Mouse (Mus musculus) embryonic facial prominence, embryonic 13.5 days (tissue): ENCODE measurements at regions not wholly inside any gene's neighbourhood (a gene's known extent, or its start where the extent isn't known, plus 50 kb on each side); places are given as distances from the start of the nearest gene placed in this dataset.
A peak's percentile ranks its signal among the peaks of the same experiment; 100 is the strongest.

Experiments
- ATAC-seq: fragments of 200-750 bp; cut with Nextera tagmentation; 2 replicates; pipeline ENCODE4 v1.8.0; 2017; ENCODE audit warnings: low read depth; ENCODE audit not compliant: insufficient number of reproducible peaks, insufficient read depth, low FRiP score, low TSS enrichment
- H3K27ac ChIP-seq: fragments of 300-500 bp; sonication (generic); 2 replicates; pipeline ENCODE4 v1.5.1; 2015; ENCODE audit warnings: moderate library complexity, mild to moderate bottlenecking, inconsistent platforms
- H3K27me3 ChIP-seq: fragments of 300-500 bp; sonication (generic); 2 replicates; pipeline ENCODE4 v1.6.1; 2015; ENCODE audit warnings: mild to moderate bottlenecking, inconsistent platforms
- H3K36me3 ChIP-seq: fragments of 300-500 bp; sonication (generic); 2 replicates; pipeline ENCODE4 v1.6.1; 2015; ENCODE audit warnings: mild to moderate bottlenecking, inconsistent platforms
- H3K4me1 ChIP-seq: fragments of 300-500 bp; sonication (generic); 2 replicates; pipeline ENCODE4 v1.6.1; 2015; ENCODE audit warnings: inconsistent platforms
- H3K4me2 ChIP-seq: fragments of 300-500 bp; sonication (generic); 2 replicates; pipeline ENCODE4 v1.6.1; 2015; ENCODE audit warnings: moderate library complexity, mild to moderate bottlenecking, inconsistent platforms
- H3K4me3 ChIP-seq: fragments of 300-500 bp; sonication (generic); 2 replicates; pipeline ENCODE4 v1.5.1; 2015; ENCODE audit warnings: mild to moderate bottlenecking, inconsistent platforms
- H3K9ac ChIP-seq: fragments of 300-500 bp; sonication (generic); 2 replicates; pipeline ENCODE4 v1.6.1; 2015; ENCODE audit warnings: mild to moderate bottlenecking, inconsistent platforms
- H3K9me3 ChIP-seq: fragments of 300-500 bp; sonication (generic); 2 replicates; pipeline ENCODE4 v1.6.1; 2016; ENCODE audit warnings: inconsistent platforms
- WGBS: fragments of 180-500 bp; shearing (Covaris S2); methylation state at CpG from one replicate; pipeline ENCODE4 v1.1.7; 2015; ENCODE audit warnings: mixed read lengths; 5-methylcytosine and 5-hydroxymethylcytosine counted together

- H3K27ac ChIP-seq, result no peak overlapping the region
- H3K4me2 ChIP-seq, result no peak overlapping the region
- no peaks in the 10 kb centered on the region for H3K27me3 ChIP-seq
- H3K4me3 ChIP-seq, result no peak overlapping the region
- no peaks in the 10 kb centered on the region for H3K36me3 ChIP-seq
- H3K4me1 ChIP-seq, result no peaks in the 10 kb centered on the region
- H3K9me3 ChIP-seq, result no peaks in the 10 kb centered on the region
- WGBS, result 62% methylated on average over 5 of the region's 5 CpGs
- no peak overlapping the region for H3K9ac ChIP-seq
- no peak for ATAC-seq
Observed at GRCm38 (mm10) chr5:47446305-47447028, 536.5 kb upstream of the Slit2 start.

- WGBS, result 85% methylated on average over 4 of the region's 4 CpGs
- H3K9ac ChIP-seq, result no peak overlapping the region
- no peak for ATAC-seq
- no peak overlapping the region for H3K4me3 ChIP-seq
- H3K4me2 ChIP-seq, result no peak overlapping the region
- H3K9me3 ChIP-seq, result 0 out of 2 replicates have a peak, but pooled peaks cover 5% of the 10 kb centered on the region
- H3K36me3 ChIP-seq, result no peaks in the 10 kb centered on the region
- no peak overlapping the region for H3K27ac ChIP-seq
- no peaks in the 10 kb centered on the region for H3K27me3 ChIP-seq
- H3K4me1 ChIP-seq, result no peaks in the 10 kb centered on the region
Observed at GRCm38 (mm10) chr5:47464848-47465247, 518.1 kb upstream of the Slit2 start.

- no peaks in the 10 kb centered on the region for H3K4me1 ChIP-seq
- H3K4me2 ChIP-seq, result no peak overlapping the region
- H3K27me3 ChIP-seq, result no peaks in the 10 kb centered on the region
- no peak for ATAC-seq
- H3K4me3 ChIP-seq, result no peak overlapping the region
- 0 out of 2 replicates have a peak, but pooled peaks cover 5% of the 10 kb centered on the region for H3K9me3 ChIP-seq
- H3K27ac ChIP-seq, result no peak overlapping the region
- WGBS, result 51% methylated on average over 5 of the region's 5 CpGs
- no peaks in the 10 kb centered on the region for H3K36me3 ChIP-seq
- H3K9ac ChIP-seq, result no peak overlapping the region
Observed at GRCm38 (mm10) chr5:47469394-47469793, 513.5 kb upstream of the Slit2 start.

GRCm38 (mm10) chr5:47472027-47472825 is 510.7 kb upstream of the Slit2 start:
- H3K36me3 ChIP-seq, result no peaks in the 10 kb centered on the region
- H3K9ac ChIP-seq, result no peak overlapping the region
- H3K27me3 ChIP-seq, result no peaks in the 10 kb centered on the region
- 37% methylated on average over 7 of the region's 7 CpGs for WGBS
- no peak overlapping the region for H3K4me3 ChIP-seq
- no peaks in the 10 kb centered on the region for H3K4me1 ChIP-seq
- H3K27ac ChIP-seq, result no peak overlapping the region
- H3K9me3 ChIP-seq, result 0 out of 2 replicates have a peak, but pooled peaks cover 4% of the 10 kb centered on the region
- 0 out of 2 replicates have a peak, but pooled peaks have one; percentile 20 for ATAC-seq
- no peak overlapping the region for H3K4me2 ChIP-seq

- no peak overlapping the region for H3K9ac ChIP-seq
- no peaks in the 10 kb centered on the region for H3K27me3 ChIP-seq
- no peak overlapping the region for H3K27ac ChIP-seq
- no peak overlapping the region for H3K4me3 ChIP-seq
- H3K36me3 ChIP-seq, result no peaks in the 10 kb centered on the region
- ATAC-seq, result no peak
- H3K9me3 ChIP-seq, result no peaks in the 10 kb centered on the region
- H3K4me1 ChIP-seq, result no peaks in the 10 kb centered on the region
- no peak overlapping the region for H3K4me2 ChIP-seq
Observed at GRCm38 (mm10) chr5:47479908-47480307, 503.0 kb upstream of the Slit2 start.

GRCm38 (mm10) chr5:47496218-47496617 is 486.7 kb upstream of the Slit2 start:
- Histone ChIP-seq H3K27me3 (no peaks in the 10 kb centered on the region), H3K27ac (no peak overlapping the region), H3K9ac (no peak overlapping the region), H3K4me3 (no peak overlapping the region), H3K4me1 (no peaks in the 10 kb centered on the region), H3K9me3 (no peaks in the 10 kb centered on the region), H3K36me3 (no peaks in the 10 kb centered on the region), H3K4me2 (no peak overlapping the region)
- WGBS, result 40% methylated on average over 3 of the region's 3 CpGs
- no peak for ATAC-seq

- no peak for ATAC-seq
- Histone ChIP-seq H3K4me3 (no peak overlapping the region), H3K4me2 (no peak overlapping the region), H3K36me3 (no peaks in the 10 kb centered on the region), H3K27me3 (no peaks in the 10 kb centered on the region), H3K9me3 (no peaks in the 10 kb centered on the region), H3K4me1 (no peaks in the 10 kb centered on the region), H3K9ac (no peak overlapping the region), H3K27ac (no peak overlapping the region)
- 86% methylated on average over 4 of the region's 4 CpGs for WGBS
Observed at GRCm38 (mm10) chr5:47502764-47503416, 480.0 kb upstream of the Slit2 start.

GRCm38 (mm10) chr5:47508689-47509301 is 474.1 kb upstream of the Slit2 start:
- Histone ChIP-seq H3K4me1 (no peaks in the 10 kb centered on the region), H3K4me3 (no peak overlapping the region), H3K36me3 (no peaks in the 10 kb centered on the region), H3K9me3 (no peaks in the 10 kb centered on the region), H3K27ac (no peak overlapping the region), H3K27me3 (no peaks in the 10 kb centered on the region), H3K4me2 (no peak overlapping the region), H3K9ac (no peak overlapping the region)
- 75% methylated on average over 4 of the region's 4 CpGs for WGBS
- ATAC-seq, result no peak

GRCm38 (mm10) chr5:47522161-47522942 is 460.6 kb upstream of the Slit2 start:
- Histone ChIP-seq H3K4me2 (no peak overlapping the region), H3K27ac (no peak overlapping the region), H3K4me1 (no peaks in the 10 kb centered on the region), H3K9me3 (no peaks in the 10 kb centered on the region), H3K27me3 (no peaks in the 10 kb centered on the region), H3K9ac (no peak overlapping the region), H3K4me3 (no peak overlapping the region), H3K36me3 (no peaks in the 10 kb centered on the region)
- WGBS, result 74% methylated on average over 4 of the region's 4 CpGs
- ATAC-seq, result no peak

GRCm38 (mm10) chr5:47528671-47529070 is 454.3 kb upstream of the Slit2 start:
- no peak overlapping the region for H3K4me3 ChIP-seq
- ATAC-seq, result no peak
- H3K36me3 ChIP-seq, result no peaks in the 10 kb centered on the region
- no peak overlapping the region for H3K9ac ChIP-seq
- no peaks in the 10 kb centered on the region for H3K9me3 ChIP-seq
- WGBS, result 91% methylated on average over 7 of the region's 7 CpGs
- H3K27ac ChIP-seq, result no peak overlapping the region
- no peaks in the 10 kb centered on the region for H3K27me3 ChIP-seq
- H3K4me2 ChIP-seq, result no peak overlapping the region
- H3K4me1 ChIP-seq, result no peaks in the 10 kb centered on the region

GRCm38 (mm10) chr5:47537532-47537931 is 445.4 kb upstream of the Slit2 start:
- Histone ChIP-seq H3K9ac (no peak overlapping the region), H3K27me3 (no peaks in the 10 kb centered on the region), H3K4me3 (no peak overlapping the region), H3K4me1 (no peaks in the 10 kb centered on the region), H3K4me2 (no peak overlapping the region), H3K9me3 (no peaks in the 10 kb centered on the region), H3K27ac (no peak overlapping the region), H3K36me3 (no peaks in the 10 kb centered on the region)
- no peak for ATAC-seq
